Mouse (Mus musculus) small intestine, adult 2 months (tissue): ENCODE results near the gene Amigo2.

ENCODE experiments used
- CTCF ChIP-seq: fragments of 200-500 bp; IDR thresholded peaks from 2 replicates; pipeline ENCODE4 v1.5.1; 2012; ENCODE audit warnings: low read depth, mild to moderate bottlenecking, control low read depth, inconsistent platforms, low read length, moderate library complexity, mixed read lengths; ENCODE audit not compliant: insufficient replicate concordance, insufficient read length; ENCODE audit errors: extremely low read depth
- POLR2A ChIP-seq: fragments of 200-500 bp; IDR thresholded peaks from 2 replicates; pipeline ENCODE4 v1.6.1; 2012; ENCODE audit warnings: low read depth, mild to moderate bottlenecking, control low read depth, inconsistent platforms, low read length, moderate library complexity

GRCm38 (mm10) chr15:97258483-97259230 is 11.6 kb upstream of the Amigo2 start:
- TF ChIP-seq CTCF (no peak), POLR2A (no peak)
